ENCODE assay signal across 12 mouse cellular contexts in the genomic region with DNA sequence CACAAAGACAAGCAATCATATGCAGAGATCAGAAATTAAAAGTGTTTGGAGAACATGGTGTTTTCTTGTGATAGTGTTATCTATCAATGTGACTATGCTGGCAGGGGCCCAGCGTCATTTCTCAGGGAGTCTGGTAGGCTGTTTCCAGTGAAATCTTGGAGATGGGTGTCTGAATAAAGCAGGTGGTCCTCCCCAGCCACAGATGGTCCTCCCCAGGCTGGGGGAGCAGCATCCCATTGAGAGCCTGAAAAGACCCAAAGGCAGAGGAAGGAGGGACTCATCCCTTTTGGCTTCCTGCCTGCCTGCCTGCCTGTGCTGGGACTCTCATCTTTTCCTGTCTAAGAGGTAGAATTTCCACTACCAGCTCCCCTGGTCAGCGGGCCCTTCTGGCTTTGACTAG. TPM values are rescaled to one million over a fixed set of nuclear protein-coding genes. Genes with fewer than 3 reads are reported as not detected.
A peak's percentile ranks its signal among the peaks of the same experiment; 100 is the strongest.
DNase-seq lines count a peak whose midpoint lies in the region; ATAC-seq and TF ChIP-seq lines count a peak whose summit lies in the region.
"Had no signal": no experiment of that assay in that cellular context is flagged by ENCODE, and none has a peak within 500 bp of the region (broad histone marks: within the 10 kb centered on the region; RNA-seq: fewer than 3 reads in every experiment).

No protein-coding gene starts in this region.

- no peak for TF ChIP-seq CTCF in liver, postnatal 0 days (IDR thresholded peaks at IDR 0.05; ENCODE audit: low read depth)

- H3K9me3 ChIP-seq in forebrain, embryonic 13.5 days (replicated peaks): no peaks in the 10 kb centered on the region
- H3K9me3 ChIP-seq in forebrain, embryonic 12.5 days: no peaks in the 10 kb centered on the region
- H3K9me3 ChIP-seq in liver, postnatal 0 days (ENCODE audit: low read length): no peaks in the 10 kb centered on the region
- H3K9me3 ChIP-seq: embryonic facial prominence, embryonic 12.5 days had no signal

- H3K27me3 ChIP-seq in forebrain, embryonic 13.5 days: peaks cover 8% of the 10 kb centered on the region; the same call in 1 of the 2 replicates
- peaks cover 18% of the 10 kb centered on the region; the same call in 1 of the 2 replicates for H3K27me3 ChIP-seq in forebrain, embryonic 12.5 days
- H3K27me3 ChIP-seq in liver, postnatal 0 days (ENCODE audit: insufficient read depth, low read length): no peaks in the 10 kb centered on the region

- H3K27ac ChIP-seq in forebrain, embryonic 13.5 days: no peak overlapping the region
- no peak overlapping the region for H3K27ac ChIP-seq in forebrain, embryonic 12.5 days
- H3K27ac ChIP-seq in liver, postnatal 0 days (ENCODE audit: low read depth): no peak overlapping the region
- H3K27ac ChIP-seq: embryonic facial prominence, embryonic 12.5 days had no signal

- peaks cover 53% of the 10 kb centered on the region for H3K4me1 ChIP-seq in forebrain, embryonic 13.5 days
- peaks cover 19% of the 10 kb centered on the region; the same call in 1 of the 2 replicates for H3K4me1 ChIP-seq in forebrain, embryonic 12.5 days
- no peaks in the 10 kb centered on the region for H3K4me1 ChIP-seq in liver, postnatal 0 days (ENCODE audit: insufficient read depth)
- H3K4me1 ChIP-seq: embryonic facial prominence, embryonic 12.5 days had no signal

- WGBS in forebrain, embryonic 13.5 days: 75% methylated on average over 2 of the region's 2 CpGs
- 92% methylated on average over 2 of the region's 2 CpGs for WGBS in forebrain, embryonic 12.5 days
- 66% methylated on average over 2 of the region's 2 CpGs for WGBS in liver, postnatal 0 days (ENCODE audit: insufficient replicate concordance)

- H3K36me3 ChIP-seq in forebrain, embryonic 13.5 days (ENCODE audit: poor library complexity, severe bottlenecking): no peaks in the 10 kb centered on the region
- no peaks in the 10 kb centered on the region for H3K36me3 ChIP-seq in forebrain, embryonic 12.5 days (replicated peaks)
- H3K36me3 ChIP-seq in liver, postnatal 0 days (replicated peaks; ENCODE audit: insufficient read depth, low read length): no peaks in the 10 kb centered on the region
- H3K36me3 ChIP-seq: embryonic facial prominence, embryonic 12.5 days had no signal

- ATAC-seq in forebrain, embryonic 13.5 days: peak; percentile 36; the same call in 1 of the 2 replicates
- ATAC-seq in forebrain, embryonic 12.5 days (ENCODE audit: low FRiP score): no peak
- no peak for ATAC-seq in megakaryocyte, adult 5-6 weeks (ENCODE audit: poor library complexity, severe bottlenecking)
- ATAC-seq in liver, postnatal 0 days: no peak

- no peak overlapping the region for H3K4me2 ChIP-seq in forebrain, embryonic 13.5 days
- no peak overlapping the region for H3K4me2 ChIP-seq in forebrain, embryonic 12.5 days
- H3K4me2 ChIP-seq in liver, postnatal 0 days (ENCODE audit: low read depth, low read length): no peak overlapping the region
- H3K4me2 ChIP-seq: embryonic facial prominence, embryonic 12.5 days had no signal

- DNase-seq in testis, postnatal 14 days (ENCODE audit: low spot score): peak; percentile 32
- no peak for DNase-seq in testis, postnatal 10 days (ENCODE audit: low spot score)
- DNase-seq in layer of hippocampus, adult 9-11 months: peak; percentile 82
- no peak for DNase-seq in yolk sac, embryonic 10.5 days (ENCODE audit: low spot score)
- no peak for DNase-seq in liver, postnatal 0 days
- DNase-seq: kidney, postnatal 4 days; liver; lung, postnatal 14 days had no signal

- no peak for TF ChIP-seq EP300 in liver, postnatal 0 days (IDR thresholded peaks at IDR 0.05; ENCODE audit: low read depth)

- H3K4me3 ChIP-seq in forebrain, embryonic 13.5 days: no peak overlapping the region
- H3K4me3 ChIP-seq in forebrain, embryonic 12.5 days (replicated peaks): no peak overlapping the region
- H3K4me3 ChIP-seq in liver, postnatal 0 days (ENCODE audit: low read depth, low read length): no peak overlapping the region
- H3K4me3 ChIP-seq: embryonic facial prominence, embryonic 12.5 days had no signal

- no peak overlapping the region for H3K9ac ChIP-seq in forebrain, embryonic 13.5 days
- H3K9ac ChIP-seq in forebrain, embryonic 12.5 days: no peak overlapping the region
- no peak overlapping the region for H3K9ac ChIP-seq in liver, postnatal 0 days (replicated peaks)
- H3K9ac ChIP-seq: embryonic facial prominence, embryonic 12.5 days had no signal

RNA-seq across cellular contexts. Expression of a gene that starts 59.2 kb away (rescaled TPM):
- 7.0 and 8.5 TPM in 2 replicates for polyA plus RNA-seq in forebrain, embryonic 13.5 days (2015; fragmentation: Nextera tagmentation; extraction: Ambion mirVana)
- polyA plus RNA-seq in forebrain, embryonic 12.5 days (2016; fragmentation: Nextera tagmentation; extraction: Ambion mirVana): 9.7 and 10.9 TPM in 2 replicates
- 0.04 TPM in 1 of 2 replicates, not detected in the other for total RNA-seq in megakaryocyte, adult 5-6 weeks (2015)
- total RNA-seq in megakaryocyte, adult 5-6 weeks (2017): 0.04 TPM in 1 of 2 replicates, not detected in the other
- polyA plus RNA-seq in liver, postnatal 0 days (2015; fragmentation: Nextera tagmentation; extraction: Ambion mirVana): 0.84 and 0.93 TPM in 2 replicates

Comparison
In these comparisons a context has a peak if more than half of its experiments do, and no peak if none do; other contexts are left out.
1. DNase-seq: peak in testis, postnatal 14 days (single experiment) and layer of hippocampus, adult 9-11 months (single experiment); none in testis, postnatal 10 days (single experiment), yolk sac, embryonic 10.5 days (single experiment) and liver, postnatal 0 days (single experiment).